Mouse (Mus musculus): Measurements from ENCODE around the gene Ccdc63. TPM values are rescaled to one million over a fixed set of nuclear protein-coding genes. Genes with fewer than 3 reads are reported as not detected.
"Not testable (repeated sequence)": the region's sequence is repeated elsewhere in the genome, so short reads cannot be mapped to it uniquely, and the experiment has no call there.

Ccdc63 gene
- 0.48 TPM in 1 of 3 replicates, not detected in the others for total RNA-seq (2017)

DNA sequence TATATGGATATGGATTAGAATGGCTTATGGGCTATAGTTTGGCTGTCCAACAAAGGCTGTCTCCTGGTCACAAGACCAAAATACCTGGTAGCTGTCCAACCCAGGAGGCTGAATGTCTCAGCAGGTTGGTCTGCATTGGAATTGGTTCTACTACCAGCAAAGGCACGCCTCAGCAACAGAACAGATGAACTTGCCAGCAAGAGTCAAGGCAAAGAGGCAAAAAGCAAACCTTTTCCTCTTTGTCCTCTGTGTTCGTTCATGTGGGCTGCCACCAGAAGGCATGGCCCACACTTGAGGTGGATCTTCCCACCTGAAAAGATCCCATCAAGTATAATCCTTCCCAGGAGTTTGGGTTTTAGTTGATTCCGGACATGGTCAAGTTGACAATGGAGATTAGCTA is at the start of gene Ccdc63:
Gene Ccdc63 (minus strand): TSS at position 101 of the 400 bp plus-strand sequence.
- ATAC-seq (replicated peaks; ENCODE audit: insufficient number of reproducible peaks, low FRiP score, low TSS enrichment, poor library complexity, severe bottlenecking), result no peak

DNA sequence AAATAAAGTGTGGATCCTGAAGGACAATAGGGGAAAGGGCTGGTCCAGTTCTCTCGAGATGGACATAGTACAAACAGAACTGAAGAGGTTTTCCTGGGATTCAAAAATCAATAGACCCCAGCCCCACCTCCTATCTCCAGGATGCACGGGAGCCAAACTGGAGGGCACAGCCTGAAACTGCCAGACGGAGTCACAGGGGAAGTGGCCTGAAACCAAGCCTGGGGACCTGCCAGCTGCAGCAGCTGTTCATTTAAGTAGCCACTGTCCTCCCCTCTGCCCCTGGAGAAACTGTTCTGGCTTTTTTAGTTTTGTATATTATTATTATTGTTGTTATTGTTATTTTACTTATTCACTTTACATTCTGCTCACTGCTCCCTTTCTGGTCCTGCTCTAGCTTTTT is 48.5 kb upstream of the Ccdc63 start:
- no peak for ATAC-seq (replicated peaks; ENCODE audit: insufficient number of reproducible peaks, low FRiP score, low TSS enrichment, poor library complexity, severe bottlenecking)

- ATAC-seq (replicated peaks; ENCODE audit: insufficient number of reproducible peaks, low FRiP score, low TSS enrichment, poor library complexity, severe bottlenecking), result not testable (repeated sequence)
These were observed 44.2 kb upstream of the Ccdc63 start for GRCm38 (mm10) chr5:122184858-122185257.

- ATAC-seq (replicated peaks; ENCODE audit: insufficient number of reproducible peaks, low FRiP score, low TSS enrichment, poor library complexity, severe bottlenecking), result no peak
These were observed 43.7 kb upstream of the Ccdc63 start for GRCm38 (mm10) chr5:122184283-122184806.

DNA sequence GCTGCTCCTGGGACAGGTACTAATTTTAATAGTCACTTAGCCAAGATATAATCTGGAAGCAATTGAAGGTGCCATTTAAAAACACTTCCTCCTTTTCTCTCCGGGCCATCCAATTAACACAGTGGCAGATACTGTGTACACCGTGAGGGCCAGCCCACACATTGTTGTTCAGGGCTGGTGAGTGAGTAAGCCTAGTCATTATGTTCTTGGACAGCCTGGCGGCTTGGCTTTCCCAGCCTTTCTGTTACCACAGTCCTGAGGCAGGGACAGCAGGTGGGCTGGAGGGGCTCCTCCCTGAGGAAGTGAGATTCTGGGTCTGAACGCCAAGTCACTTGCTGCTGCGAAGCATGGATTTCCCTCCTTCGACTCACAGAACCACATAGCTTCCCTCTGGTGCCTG is 39.0 kb upstream of the Ccdc63 start:
- ATAC-seq (replicated peaks; ENCODE audit: insufficient number of reproducible peaks, low FRiP score, low TSS enrichment, poor library complexity, severe bottlenecking), result peak; percentile 75

DNA sequence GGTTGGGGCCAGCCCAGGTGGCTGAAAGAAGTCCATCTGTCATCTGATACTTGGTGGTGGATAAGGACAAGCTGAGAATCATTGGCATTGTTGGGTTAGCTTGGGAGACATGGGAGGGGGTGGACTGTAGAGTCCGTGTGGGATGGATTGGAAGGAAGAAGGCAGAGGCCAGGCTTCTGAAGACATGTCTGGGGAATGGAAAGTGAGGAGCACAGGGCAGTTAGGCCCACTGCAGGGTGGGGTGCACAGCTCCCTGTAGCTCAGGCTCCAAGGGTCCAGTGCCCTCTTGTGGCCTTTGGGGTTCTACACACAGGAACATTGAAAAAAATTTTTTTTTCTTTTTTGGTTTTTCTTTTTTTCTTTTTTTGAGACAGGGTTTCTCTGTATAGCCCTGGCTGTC is 35.8 kb upstream of the Ccdc63 start:
- peak; percentile 48; the same call in 1 of the 2 replicates for ATAC-seq (replicated peaks; ENCODE audit: insufficient number of reproducible peaks, low FRiP score, low TSS enrichment, poor library complexity, severe bottlenecking)

GRCm38 (mm10) chr5:122175961-122176360 is 35.3 kb upstream of the Ccdc63 start:
- no peak for ATAC-seq (replicated peaks; ENCODE audit: insufficient number of reproducible peaks, low FRiP score, low TSS enrichment, poor library complexity, severe bottlenecking)

GRCm38 (mm10) chr5:122175402-122175801 is 34.8 kb upstream of the Ccdc63 start:
- no peak for ATAC-seq (replicated peaks; ENCODE audit: insufficient number of reproducible peaks, low FRiP score, low TSS enrichment, poor library complexity, severe bottlenecking)

DNA sequence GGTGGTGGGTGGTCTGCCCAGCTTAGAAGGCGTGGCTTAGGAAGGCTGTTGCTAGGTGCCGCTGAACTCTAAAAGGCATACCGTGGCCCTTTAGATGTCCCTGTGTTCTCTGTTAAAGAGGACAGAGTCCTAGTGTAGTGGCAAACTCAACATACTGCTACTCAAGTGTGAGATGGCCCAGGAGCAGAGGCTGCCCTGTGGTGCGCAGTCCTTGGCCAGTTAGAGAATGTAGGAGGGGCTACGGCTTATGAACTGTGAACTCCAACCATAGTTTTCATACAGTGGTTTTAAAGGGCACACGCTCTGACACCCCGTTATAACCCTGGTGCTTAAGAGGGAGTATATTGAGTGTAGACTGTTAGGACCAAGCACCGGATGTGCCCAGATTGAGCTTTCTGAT is 30.4 kb upstream of the Ccdc63 start:
- no peak for ATAC-seq (replicated peaks; ENCODE audit: insufficient number of reproducible peaks, low FRiP score, low TSS enrichment, poor library complexity, severe bottlenecking)

- no peak for ATAC-seq (replicated peaks; ENCODE audit: insufficient number of reproducible peaks, low FRiP score, low TSS enrichment, poor library complexity, severe bottlenecking)
These were observed 27.9 kb upstream of the Ccdc63 start for GRCm38 (mm10) chr5:122168344-122169069.

DNA sequence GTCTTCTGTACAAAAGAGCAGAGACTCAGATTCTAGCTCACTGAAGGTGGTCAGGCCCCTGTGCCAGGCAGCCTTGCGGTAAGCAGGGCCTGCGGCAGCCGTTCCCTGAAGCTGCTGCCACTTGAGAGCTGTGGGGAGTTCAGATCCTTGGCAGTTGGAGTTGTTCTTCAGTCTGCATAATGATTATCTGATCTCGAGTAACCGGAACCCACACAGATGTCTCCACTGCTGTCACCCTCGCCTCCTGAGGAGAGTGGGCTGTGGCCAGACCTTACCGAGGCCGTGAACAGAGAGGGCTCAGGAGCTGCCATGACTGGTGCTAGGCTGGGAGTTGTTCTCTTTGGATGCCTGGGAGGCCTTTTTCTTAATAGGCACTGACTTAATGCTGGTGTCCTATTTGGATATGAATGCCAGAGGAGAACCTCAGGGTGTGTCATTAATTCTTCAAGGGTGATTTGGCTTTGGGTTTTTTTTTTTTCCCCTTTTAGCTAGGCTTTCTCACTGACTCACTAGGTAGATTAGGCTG is 26.1 kb upstream of the Ccdc63 start:
- no peak for ATAC-seq (replicated peaks; ENCODE audit: insufficient number of reproducible peaks, low FRiP score, low TSS enrichment, poor library complexity, severe bottlenecking)

DNA sequence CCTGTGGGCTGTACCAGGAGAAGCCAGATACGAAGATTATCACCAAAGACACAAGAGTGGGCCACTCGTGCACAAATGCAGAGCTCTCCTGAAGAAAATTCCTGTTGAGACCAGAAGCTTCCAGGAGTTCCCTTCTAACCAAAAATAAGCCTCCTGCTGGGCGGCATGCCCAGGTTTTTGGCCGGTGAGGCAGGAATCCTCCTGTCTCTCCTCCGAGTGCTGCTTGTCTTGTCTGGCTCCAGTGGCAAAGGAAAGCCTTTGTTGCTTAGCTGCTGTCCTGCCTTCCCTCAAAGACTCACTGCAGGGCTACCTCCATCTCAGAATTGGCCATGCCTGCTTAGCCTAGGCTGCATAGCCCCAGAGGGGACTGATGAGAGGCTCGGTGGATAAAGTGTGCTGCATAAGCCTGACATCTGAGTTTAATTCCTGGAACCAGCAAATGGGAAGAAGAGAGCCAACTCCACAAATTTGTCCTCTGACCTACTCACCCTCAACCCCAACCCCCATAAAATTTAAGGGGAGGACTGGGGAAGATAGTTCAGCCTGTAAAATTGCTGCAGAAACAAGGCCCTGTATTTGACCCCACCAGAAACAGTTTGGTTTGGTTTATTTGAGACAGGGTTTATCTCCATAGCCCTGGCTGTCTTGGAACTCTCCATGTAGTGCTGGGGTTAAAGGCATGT is 24.8 kb upstream of the Ccdc63 start:
- ATAC-seq (replicated peaks; ENCODE audit: insufficient number of reproducible peaks, low FRiP score, low TSS enrichment, poor library complexity, severe bottlenecking), result no peak

DNA sequence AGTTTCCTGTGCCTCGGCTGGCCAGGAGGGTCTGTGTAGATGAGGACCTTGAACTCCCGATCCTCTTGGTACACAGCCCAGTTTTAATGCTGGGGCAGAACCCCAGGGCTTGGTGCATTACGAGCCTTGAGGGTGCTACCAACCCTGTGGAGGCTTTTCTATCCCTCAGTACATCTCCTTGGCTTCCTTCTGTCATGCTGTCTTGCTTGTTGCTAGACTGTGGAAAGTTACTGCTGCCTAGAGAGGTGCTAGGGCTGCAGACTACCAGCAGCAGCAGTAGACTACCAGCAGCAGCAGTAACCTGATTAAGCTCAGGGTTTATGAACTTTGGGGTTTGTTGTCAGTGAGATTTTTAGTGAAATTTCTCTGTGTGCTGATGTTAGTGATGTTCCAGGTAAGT is 23.4 kb upstream of the Ccdc63 start:
- no peak for ATAC-seq (replicated peaks; ENCODE audit: insufficient number of reproducible peaks, low FRiP score, low TSS enrichment, poor library complexity, severe bottlenecking)

DNA sequence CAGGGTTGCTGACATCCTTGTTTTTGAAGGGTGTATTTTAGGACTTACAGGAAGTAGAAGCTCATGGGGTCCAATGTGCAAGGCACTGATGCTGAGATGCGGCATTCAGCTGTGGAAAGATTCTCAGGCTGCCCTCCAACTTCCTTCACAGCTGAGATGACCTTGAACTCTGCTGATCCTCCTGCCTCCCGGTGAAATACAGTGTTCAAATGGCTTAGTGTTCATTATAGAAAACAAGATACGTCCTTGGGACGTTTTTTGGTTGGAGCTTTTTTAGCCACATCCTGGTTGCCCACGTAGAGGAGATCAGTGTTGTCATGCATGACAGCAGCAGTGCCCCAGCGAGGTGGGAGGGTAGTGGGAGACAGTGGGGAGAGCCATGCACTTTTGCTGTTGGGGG is 22.6 kb upstream of the Ccdc63 start:
- ATAC-seq (replicated peaks; ENCODE audit: insufficient number of reproducible peaks, low FRiP score, low TSS enrichment, poor library complexity, severe bottlenecking), result no peak

DNA sequence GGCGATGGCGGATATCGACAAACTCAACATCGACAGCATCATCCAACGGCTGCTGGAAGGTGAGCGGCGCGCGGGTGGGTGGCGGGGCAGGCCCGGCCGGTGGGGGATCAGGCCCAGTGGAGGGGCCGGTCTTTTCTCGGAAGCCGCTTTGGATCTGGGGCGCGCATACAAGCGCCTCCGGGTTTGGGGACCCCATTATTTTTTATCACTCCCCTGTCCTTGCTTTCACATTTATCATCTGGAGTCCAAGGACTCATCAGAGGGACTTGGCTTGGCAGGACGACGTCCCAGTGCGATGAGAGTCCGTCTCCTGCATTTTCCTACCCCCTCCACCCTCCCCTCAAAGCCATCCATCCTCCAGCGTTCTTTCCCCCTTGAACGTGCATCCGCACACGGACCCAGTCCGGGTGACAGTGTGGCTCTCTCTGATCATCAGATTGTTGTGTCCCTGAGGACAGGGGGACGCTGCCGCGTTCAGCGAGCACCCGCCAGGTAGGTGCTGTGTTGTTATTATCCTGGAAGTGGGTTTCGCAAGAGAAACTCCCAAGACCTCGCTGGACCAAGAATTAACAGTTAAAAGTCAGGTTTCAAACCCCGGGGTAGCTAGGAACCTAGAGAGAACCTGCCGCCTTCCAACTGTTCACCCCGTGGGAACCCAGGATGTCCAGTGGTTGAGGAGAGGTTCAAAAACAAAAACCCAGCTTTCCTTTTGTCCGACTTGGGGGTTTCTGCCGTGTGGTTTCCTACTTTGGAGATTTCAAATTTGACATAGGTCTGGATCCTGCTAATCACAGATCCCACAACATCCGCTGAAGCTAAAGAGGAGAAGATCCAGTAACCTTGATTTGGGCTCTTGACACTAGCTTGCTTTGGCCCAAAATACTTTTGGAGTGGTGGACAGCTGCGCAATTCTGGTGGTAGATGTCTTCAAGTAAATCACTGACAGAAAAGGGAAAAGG is 18.2 kb upstream of the Ccdc63 start:
- ATAC-seq (replicated peaks; ENCODE audit: insufficient number of reproducible peaks, low FRiP score, low TSS enrichment, poor library complexity, severe bottlenecking), result no peak

GRCm38 (mm10) chr5:122157827-122158381 is 17.3 kb upstream of the Ccdc63 start, which contains the start of gene Ppp1cc:
Gene Ppp1cc, plus strand, starts transcription at chr5:122158278.
- peak; percentile 86 for ATAC-seq (replicated peaks; ENCODE audit: insufficient number of reproducible peaks, low FRiP score, low TSS enrichment, poor library complexity, severe bottlenecking)

- no peak for ATAC-seq (replicated peaks; ENCODE audit: insufficient number of reproducible peaks, low FRiP score, low TSS enrichment, poor library complexity, severe bottlenecking)
These were observed 15.9 kb upstream of the Ccdc63 start for GRCm38 (mm10) chr5:122156486-122156885.

DNA sequence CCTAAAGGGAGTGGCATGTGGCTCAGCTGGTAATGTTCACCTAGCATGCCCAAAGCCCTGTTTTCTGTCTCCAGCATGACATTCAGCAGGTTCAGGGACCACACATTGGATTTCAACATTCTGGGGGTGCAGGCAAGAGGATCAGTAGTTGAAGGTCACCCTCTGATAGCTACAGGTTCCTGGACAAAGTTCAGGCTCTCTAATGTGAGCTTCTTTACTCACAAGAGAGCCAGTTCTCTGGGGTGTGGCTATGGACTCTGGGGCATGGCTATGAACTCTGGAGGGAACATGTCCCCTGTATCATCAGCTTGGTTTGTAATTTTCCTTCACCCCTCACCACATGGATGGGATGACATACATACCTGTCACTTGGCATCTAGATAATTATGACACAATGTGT is 15.0 kb upstream of the Ccdc63 start:
- ATAC-seq (replicated peaks; ENCODE audit: insufficient number of reproducible peaks, low FRiP score, low TSS enrichment, poor library complexity, severe bottlenecking), result no peak
